Mouse (Mus musculus) hindbrain, embryonic 13.5 days (tissue): Measurements from ENCODE around the gene Kcnma1. TPM values are rescaled to one million over a fixed set of nuclear protein-coding genes. Genes with fewer than 3 reads are reported as not detected.

ENCODE experiments used
- ATAC-seq: fragments of 200-750 bp; cut with Nextera tagmentation; 2 replicates; pipeline ENCODE4 v1.8.0; 2017; ENCODE audit warnings: moderate TSS enrichment; ENCODE audit not compliant: low FRiP score
- H3K27ac ChIP-seq: fragments of 300-500 bp; sonication (generic); 2 replicates; pipeline ENCODE4 v1.5.1; 2015; ENCODE audit warnings: inconsistent platforms, mild to moderate bottlenecking, moderate library complexity
- H3K27me3 ChIP-seq: fragments of 300-500 bp; sonication (generic); 2 replicates; pipeline ENCODE4 v1.6.1; 2015; ENCODE audit warnings: mild to moderate bottlenecking, inconsistent platforms
- H3K36me3 ChIP-seq: fragments of 300-500 bp; sonication (generic); 2 replicates; pipeline ENCODE4 v1.6.1; 2015; ENCODE audit warnings: mild to moderate bottlenecking, inconsistent platforms
- H3K4me1 ChIP-seq: fragments of 300-500 bp; sonication (generic); replicated peaks from 2 replicates; pipeline ENCODE4 v1.6.1; 2015; ENCODE audit warnings: inconsistent platforms
- H3K4me2 ChIP-seq: fragments of 300-500 bp; sonication (generic); 2 replicates; pipeline ENCODE4 v1.6.1; 2015; ENCODE audit warnings: inconsistent platforms, mild to moderate bottlenecking, moderate library complexity
- H3K4me3 ChIP-seq: fragments of 300-500 bp; sonication (generic); 2 replicates; pipeline ENCODE4 v1.5.1; 2015; ENCODE audit warnings: mild to moderate bottlenecking, inconsistent platforms
- H3K9ac ChIP-seq: fragments of 300-500 bp; sonication (generic); 2 replicates; pipeline ENCODE4 v1.6.1; 2015; ENCODE audit warnings: mild to moderate bottlenecking, inconsistent platforms
- H3K9me3 ChIP-seq: fragments of 300-500 bp; sonication (generic); 2 replicates; pipeline ENCODE4 v1.6.1; 2016; ENCODE audit warnings: inconsistent platforms
- whole genome bisulfite sequencing: fragments of 180-500 bp; shearing (Covaris S2); methylation state at CpG from one replicate; pipeline ENCODE4 v1.1.7; 2015; 5-methylcytosine and 5-hydroxymethylcytosine counted together
- polyA plus RNA-seq: library from polyadenylated mRNA; unstranded; fragments of >200 nt; fragmentation: Nextera tagmentation; extraction: Ambion mirVana; gene quantifications from 2 replicates; pipeline ENCODE4 v1.2.1, GENCODE M21; 2015

Kcnma1 gene
- polyA plus RNA-seq, 1 experiment from 2014 or later, result 13.8 TPM

DNA sequence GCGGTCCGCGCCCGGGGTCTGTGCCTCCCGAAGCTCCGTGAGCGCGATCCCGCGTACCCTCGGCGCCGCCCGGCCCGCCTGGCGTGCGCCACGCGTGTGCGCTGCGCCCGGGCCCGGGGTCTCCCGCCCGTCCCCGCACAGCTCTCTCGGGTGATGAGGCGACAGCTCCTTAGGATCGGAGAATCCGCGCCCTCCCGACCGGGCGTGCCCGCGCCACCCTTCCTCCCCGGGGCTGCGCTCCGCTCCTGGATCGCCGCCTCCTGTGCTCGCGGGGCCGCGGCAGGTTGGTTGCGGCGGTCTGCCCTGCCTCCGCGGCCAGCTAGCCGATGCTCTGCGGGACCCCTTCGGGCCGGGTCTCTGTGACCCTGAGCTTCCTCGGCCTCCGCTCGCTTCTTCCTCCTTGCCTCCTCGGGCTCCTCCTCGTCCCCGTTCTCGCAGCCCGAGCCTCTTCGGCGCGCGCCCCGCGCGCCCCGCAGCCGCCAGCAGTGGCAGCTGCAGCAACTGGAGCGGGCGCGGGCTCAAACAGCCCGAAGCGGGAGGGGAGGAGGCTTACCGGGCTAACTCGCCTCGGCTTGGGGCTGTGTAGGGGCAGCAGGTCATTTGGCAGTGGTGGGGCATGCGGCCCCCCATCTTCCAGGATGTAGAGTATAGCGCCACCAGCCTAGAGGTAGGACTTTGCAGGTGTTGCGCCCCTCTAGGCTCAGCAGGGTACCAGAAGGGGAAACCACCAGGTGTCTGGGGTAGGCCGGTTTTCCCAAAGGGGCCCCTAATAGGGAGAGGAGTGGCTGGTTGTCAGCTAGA, 9.6 kb downstream of the Kcnma1 start:
- peaks cover 32% of the 10 kb centered on the region for H3K4me1 ChIP-seq
- H3K36me3 ChIP-seq, result no peaks in the 10 kb centered on the region
- H3K27me3 ChIP-seq, result peaks cover 54% of the 10 kb centered on the region
- ATAC-seq, result peak; percentile 73
- peak overlapping the region; percentile 94 for H3K27ac ChIP-seq
- H3K4me2 ChIP-seq, result peak overlapping the region; percentile 75
- no peaks in the 10 kb centered on the region for H3K9me3 ChIP-seq
- peak overlapping the region; percentile 82 for H3K4me3 ChIP-seq
- WGBS, result under 1% methylated on average over 77 of the region's 82 CpGs
- H3K9ac ChIP-seq, result peak overlapping the region; percentile 89

DNA sequence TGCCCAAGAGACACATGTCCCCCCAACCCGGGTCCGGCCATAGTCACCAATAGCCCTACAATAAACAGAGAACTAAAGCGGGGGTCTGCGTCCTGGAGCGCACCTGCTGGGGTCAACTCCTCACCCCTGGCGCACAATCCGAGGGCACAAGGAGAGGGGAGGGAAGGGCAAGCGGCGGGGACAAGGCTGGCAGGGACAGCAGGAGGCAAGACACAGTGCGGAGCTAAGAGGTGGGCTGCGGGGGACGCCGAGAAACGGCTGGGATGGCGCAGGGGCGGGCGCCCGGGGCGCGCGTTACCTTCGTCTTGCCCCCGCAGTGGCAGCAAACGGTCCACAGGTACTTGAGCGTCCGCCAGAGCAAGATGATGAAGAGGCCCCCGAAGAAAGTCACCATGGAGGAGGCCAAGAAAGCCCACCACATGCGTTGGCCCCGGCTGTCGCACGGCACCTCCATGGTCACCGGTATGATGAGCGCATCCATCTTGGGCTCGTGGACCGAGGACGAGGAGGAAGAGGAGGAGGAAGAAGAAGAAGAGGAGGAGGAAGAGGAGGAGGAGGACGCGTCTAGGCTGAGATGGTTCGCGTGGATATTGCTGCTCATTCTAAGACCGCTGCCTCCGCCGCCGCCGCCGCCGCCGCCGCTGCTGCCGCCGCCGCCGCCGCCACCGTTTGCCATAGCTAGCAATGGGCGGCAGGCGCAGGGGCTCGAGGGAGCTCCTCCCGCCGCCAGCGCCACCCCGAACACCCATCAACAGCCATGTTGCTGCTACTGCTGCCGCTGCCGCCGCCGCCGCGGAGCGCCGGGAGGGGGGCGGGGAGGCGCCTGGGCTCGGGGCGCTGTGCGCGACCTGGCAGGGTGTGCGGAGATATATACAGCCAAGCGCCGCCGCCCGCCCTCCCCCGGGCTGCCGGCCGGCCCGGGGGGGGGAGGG, 10.6 kb downstream of the Kcnma1 start:
- Histone ChIP-seq H3K4me1 (peaks cover 32% of the 10 kb centered on the region), H3K27me3 (peaks cover 54% of the 10 kb centered on the region), H3K4me3 (peak overlapping the region; percentile 82), H3K9ac (peak overlapping the region; percentile 89), H3K4me2 (peak overlapping the region; percentile 75), H3K27ac (peak overlapping the region; percentile 94), H3K9me3 (no peaks in the 10 kb centered on the region), H3K36me3 (no peaks in the 10 kb centered on the region)
- ATAC-seq, result peak; percentile 79
- WGBS, result 1% methylated on average over 40 of the region's 85 CpGs

DNA sequence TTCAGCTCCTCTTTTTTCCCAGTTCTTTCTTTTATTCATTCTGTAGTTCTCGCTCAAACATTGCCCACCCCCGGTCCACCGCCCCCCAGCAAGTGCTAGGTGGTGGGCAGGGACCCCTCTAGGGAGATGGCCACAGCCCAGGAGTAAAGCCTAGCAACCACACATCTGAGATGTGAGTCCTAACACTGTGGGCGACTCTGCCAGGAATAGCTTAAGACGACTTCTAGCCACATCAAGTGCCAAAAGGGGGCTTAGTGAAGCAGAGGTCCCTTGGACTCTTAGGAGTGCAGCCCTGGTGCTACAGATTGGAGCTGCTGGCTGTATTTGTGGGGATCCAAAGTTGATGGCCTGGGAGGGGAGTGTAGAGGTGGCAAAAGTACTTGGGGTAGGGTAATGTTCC, 11.6 kb downstream of the Kcnma1 start:
- H3K9ac ChIP-seq, result peak overlapping the region; percentile 89
- H3K4me1 ChIP-seq, result peaks cover 36% of the 10 kb centered on the region
- H3K36me3 ChIP-seq, result no peaks in the 10 kb centered on the region
- no peak overlapping the region for H3K27ac ChIP-seq
- no peaks in the 10 kb centered on the region for H3K9me3 ChIP-seq
- H3K4me3 ChIP-seq, result peak overlapping the region; percentile 82
- H3K4me2 ChIP-seq, result peak overlapping the region; percentile 75
- ATAC-seq, result no peak
- WGBS, result 60% methylated on average over 5 of the region's 5 CpGs
- H3K27me3 ChIP-seq, result peaks cover 54% of the 10 kb centered on the region

DNA sequence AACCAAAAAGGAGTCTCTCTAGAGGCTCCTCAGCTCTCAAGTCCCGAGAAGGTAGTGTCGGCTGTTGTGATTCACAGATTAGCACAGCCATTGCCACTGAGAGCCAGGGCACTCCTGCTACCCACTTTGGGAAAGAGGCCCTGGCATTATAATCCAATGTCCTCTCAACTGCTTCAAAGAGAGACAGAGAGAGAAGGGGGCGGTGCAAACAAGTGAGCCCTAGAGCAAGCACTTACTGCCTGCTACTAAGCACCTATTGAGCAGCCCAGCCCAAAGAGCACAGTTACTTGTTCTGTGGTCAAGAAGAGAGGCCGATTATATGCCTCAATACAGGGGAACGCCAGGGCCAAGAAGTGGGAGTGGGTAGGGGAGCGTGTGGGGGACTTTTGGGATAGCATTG, 16.4 kb downstream of the Kcnma1 start:
- H3K4me3 ChIP-seq, result no peak overlapping the region
- peaks cover 17% of the 10 kb centered on the region for H3K27me3 ChIP-seq
- H3K4me1 ChIP-seq, result peaks cover 18% of the 10 kb centered on the region
- H3K27ac ChIP-seq, result no peak overlapping the region
- no peak overlapping the region for H3K9ac ChIP-seq
- WGBS, result 89% methylated on average over 6 of the region's 6 CpGs
- no peak overlapping the region for H3K4me2 ChIP-seq
- no peaks in the 10 kb centered on the region for H3K9me3 ChIP-seq
- no peaks in the 10 kb centered on the region for H3K36me3 ChIP-seq
- no peak for ATAC-seq

DNA sequence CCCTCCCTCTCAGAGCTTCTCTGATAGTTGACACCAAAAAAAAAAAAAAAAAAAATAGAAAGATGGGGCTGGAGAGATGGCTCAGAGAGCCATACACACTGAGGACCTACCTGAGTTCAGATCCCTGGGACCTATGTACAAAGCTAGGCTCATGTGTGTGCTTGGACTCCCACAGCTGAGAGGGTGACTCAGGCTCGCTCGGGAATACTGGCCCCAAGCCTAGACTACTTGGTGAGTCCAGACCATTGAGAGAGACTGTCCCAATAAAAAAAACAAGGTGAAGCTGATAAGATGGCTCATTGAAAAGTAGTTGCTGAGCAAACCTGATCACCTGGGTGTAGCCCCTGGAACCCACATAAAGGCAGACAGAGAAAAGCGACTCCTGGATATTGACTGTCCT, 18.5 kb downstream of the Kcnma1 start:
- H3K27ac ChIP-seq, result no peak overlapping the region
- H3K9ac ChIP-seq, result no peak overlapping the region
- no peak overlapping the region for H3K4me3 ChIP-seq

DNA sequence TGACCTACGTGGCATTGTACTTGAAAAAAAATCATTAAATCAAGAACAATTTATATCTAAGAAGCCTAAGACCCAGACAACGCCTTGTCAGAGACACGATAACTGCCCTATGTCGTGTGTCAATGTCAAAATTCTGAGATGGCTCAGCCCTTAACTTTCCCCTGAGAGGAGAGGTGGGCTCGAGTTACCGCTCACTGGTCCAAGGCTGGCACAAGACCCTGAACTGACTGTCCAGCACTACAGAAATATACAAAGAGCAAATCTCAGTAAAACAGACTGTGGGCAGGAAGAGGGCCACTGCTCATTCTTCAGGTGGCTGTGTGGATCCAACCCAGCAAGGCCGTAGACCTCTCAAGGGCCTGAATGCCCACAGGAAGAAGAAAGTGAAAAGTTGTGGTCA, 23.4 kb downstream of the Kcnma1 start:
- H3K4me1 ChIP-seq, result no peaks in the 10 kb centered on the region; the same call in 1 of the 2 replicates
- H3K9ac ChIP-seq, result no peak overlapping the region
- no peaks in the 10 kb centered on the region for H3K27me3 ChIP-seq
- no peaks in the 10 kb centered on the region for H3K9me3 ChIP-seq
- no peak overlapping the region for H3K4me3 ChIP-seq
- WGBS, result 87% methylated on average over 7 of the region's 7 CpGs
- no peak overlapping the region for H3K27ac ChIP-seq
- H3K4me2 ChIP-seq, result no peak overlapping the region
- no peak for ATAC-seq
- H3K36me3 ChIP-seq, result no peaks in the 10 kb centered on the region

More for the DNA sequence above, 18.5 kb downstream of the Kcnma1 start:
- Histone ChIP-seq H3K4me2 (no peak overlapping the region), H3K27me3 (peaks cover under 1% of the 10 kb centered on the region), H3K36me3 (no peaks in the 10 kb centered on the region), H3K4me1 (0 out of 2 replicates have a peak, but pooled peaks cover 4% of the 10 kb centered on the region), H3K9me3 (no peaks in the 10 kb centered on the region)
- 90% methylated on average over 3 of the region's 3 CpGs for WGBS
- no peak for ATAC-seq

DNA sequence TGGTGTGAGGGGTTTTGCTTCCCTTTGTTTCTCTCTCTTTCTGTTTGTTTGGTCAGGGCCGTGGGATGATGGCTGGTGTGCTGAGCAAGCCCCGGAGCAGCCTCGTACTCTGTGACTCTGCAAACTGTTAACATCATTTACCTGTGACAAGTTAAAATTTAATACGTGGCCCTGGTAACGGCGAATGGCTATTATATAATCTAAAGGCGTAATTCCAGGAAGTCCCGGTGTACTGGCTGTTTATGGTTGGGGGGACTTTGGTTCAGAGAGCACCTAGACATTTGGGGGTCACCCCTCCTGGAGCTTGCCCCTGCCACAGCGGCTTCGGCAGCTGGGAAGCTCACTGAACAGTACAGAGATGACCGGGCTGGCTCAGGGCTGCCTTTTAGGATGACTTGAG, 24.6 kb downstream of the Kcnma1 start:
- no peak overlapping the region for H3K27ac ChIP-seq
- no peaks in the 10 kb centered on the region for H3K9me3 ChIP-seq

DNA sequence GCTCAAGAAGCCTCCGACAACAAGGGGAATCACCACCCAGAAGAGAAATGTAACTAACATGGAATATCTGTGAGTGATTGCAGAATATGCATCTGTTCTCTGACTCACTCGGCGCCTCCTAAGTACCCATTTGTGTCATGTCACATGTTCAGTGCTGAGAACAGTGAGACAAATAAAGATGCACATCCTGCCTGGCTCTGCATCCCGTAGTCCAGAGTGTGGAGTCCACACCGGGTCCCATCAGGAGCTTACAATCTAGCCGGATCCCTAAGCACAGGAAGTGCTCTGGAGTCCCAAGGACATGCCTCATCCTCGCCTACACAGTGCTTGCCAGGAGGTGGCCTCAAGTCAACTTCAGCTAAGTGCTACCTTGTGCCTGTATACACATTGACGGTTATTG, 32.1 kb downstream of the Kcnma1 start:
- H3K4me2 ChIP-seq, result no peak overlapping the region
- no peak overlapping the region for H3K4me3 ChIP-seq
- no peaks in the 10 kb centered on the region for H3K36me3 ChIP-seq
- no peaks in the 10 kb centered on the region for H3K9me3 ChIP-seq
- 94% methylated on average over 8 of the region's 8 CpGs for WGBS
- no peak for ATAC-seq
- H3K9ac ChIP-seq, result no peak overlapping the region
- H3K4me1 ChIP-seq, result 0 out of 2 replicates have a peak, but pooled peaks cover 6% of the 10 kb centered on the region
- no peak overlapping the region for H3K27ac ChIP-seq
- no peaks in the 10 kb centered on the region for H3K27me3 ChIP-seq

More for the DNA sequence above, 24.6 kb downstream of the Kcnma1 start:
- H3K27me3 ChIP-seq, result no peaks in the 10 kb centered on the region
- ATAC-seq, result no peak
- no peaks in the 10 kb centered on the region for H3K36me3 ChIP-seq
- H3K4me1 ChIP-seq, result no peaks in the 10 kb centered on the region; the same call in 1 of the 2 replicates
- no peak overlapping the region for H3K9ac ChIP-seq
- H3K4me3 ChIP-seq, result no peak overlapping the region
- no peak overlapping the region for H3K4me2 ChIP-seq
- WGBS, result 81% methylated on average over 11 of the region's 11 CpGs

DNA sequence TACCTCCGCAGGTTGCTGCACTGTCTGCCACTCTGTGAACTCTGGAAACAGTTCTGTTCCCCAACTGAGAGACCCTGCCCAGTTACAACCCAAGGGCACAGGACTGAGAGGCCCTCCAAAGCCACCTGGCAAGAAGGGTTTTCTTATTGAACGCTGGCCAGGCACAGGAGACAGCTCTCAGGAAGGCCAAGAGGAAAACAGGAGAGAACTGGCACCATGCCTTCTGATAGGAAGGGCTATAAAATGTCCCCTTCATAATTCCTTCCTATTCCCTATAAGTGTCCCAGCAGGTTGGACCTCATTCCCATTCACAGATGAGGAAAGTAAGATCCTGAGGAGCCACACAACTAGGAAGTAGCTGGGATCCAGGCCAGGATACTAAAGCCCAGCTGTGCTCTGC, 39.6 kb downstream of the Kcnma1 start:
- H3K4me1 ChIP-seq, result no peaks in the 10 kb centered on the region

DNA sequence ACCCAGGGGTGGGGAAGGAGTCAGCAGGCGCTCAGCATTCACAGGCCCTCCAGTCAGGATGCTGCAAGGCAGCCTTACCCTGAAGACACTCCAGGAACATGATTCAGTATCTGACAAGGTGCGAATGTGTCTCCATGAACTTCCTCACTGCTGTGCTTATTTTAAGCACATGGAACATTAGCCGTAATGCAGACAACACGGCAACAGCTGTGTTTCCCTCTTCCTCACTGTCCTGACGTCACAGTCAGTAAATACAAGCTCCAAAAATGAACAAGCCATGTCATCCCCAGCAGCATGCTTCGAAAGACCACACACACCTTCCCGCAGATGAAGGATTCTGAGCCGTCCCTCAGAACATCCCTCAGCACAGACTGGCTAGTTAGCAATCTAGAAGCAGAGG, 47.8 kb downstream of the Kcnma1 start:
- WGBS, result 86% methylated on average over 8 of the region's 8 CpGs
- no peaks in the 10 kb centered on the region for H3K9me3 ChIP-seq
- H3K4me1 ChIP-seq, result peaks cover 3% of the 10 kb centered on the region; the same call in 1 of the 2 replicates
- H3K4me3 ChIP-seq, result no peak overlapping the region
- H3K27ac ChIP-seq, result no peak overlapping the region
- no peak for ATAC-seq
- H3K36me3 ChIP-seq, result no peaks in the 10 kb centered on the region
- no peak overlapping the region for H3K4me2 ChIP-seq
- H3K27me3 ChIP-seq, result no peaks in the 10 kb centered on the region
- H3K9ac ChIP-seq, result no peak overlapping the region

More for the DNA sequence above, 39.6 kb downstream of the Kcnma1 start:
- Histone ChIP-seq H3K4me2 (no peak overlapping the region), H3K27me3 (no peaks in the 10 kb centered on the region), H3K9me3 (no peaks in the 10 kb centered on the region), H3K36me3 (no peaks in the 10 kb centered on the region), H3K4me3 (no peak overlapping the region), H3K27ac (no peak overlapping the region), H3K9ac (no peak overlapping the region)
- ATAC-seq, result no peak
- 93% methylated on average over 2 of the region's 2 CpGs for WGBS

DNA sequence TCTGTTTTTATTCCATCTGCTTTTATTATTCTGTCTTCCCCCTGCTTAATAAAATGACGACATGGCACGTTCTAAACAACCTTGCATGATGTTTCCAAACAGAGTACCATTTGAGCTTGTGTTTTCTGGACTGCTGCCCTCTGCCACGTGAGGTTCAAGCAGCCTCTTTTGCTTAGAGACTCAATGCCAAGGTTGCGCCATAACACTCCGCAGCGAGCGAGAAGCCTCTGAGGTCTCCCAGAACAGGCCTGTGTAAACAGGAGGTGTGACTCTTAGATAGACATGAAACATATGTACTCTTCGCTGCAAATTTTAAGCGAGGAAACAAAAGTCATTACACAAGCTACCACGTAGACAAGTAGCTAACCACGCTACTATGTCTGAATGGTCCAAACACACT, 55.2 kb downstream of the Kcnma1 start:
- 91% methylated on average over 11 of the region's 11 CpGs for WGBS
- Histone ChIP-seq H3K4me2 (no peak overlapping the region), H3K4me3 (no peak overlapping the region), H3K27ac (no peak overlapping the region), H3K9me3 (no peaks in the 10 kb centered on the region), H3K27me3 (no peaks in the 10 kb centered on the region), H3K9ac (no peak overlapping the region), H3K36me3 (no peaks in the 10 kb centered on the region), H3K4me1 (no peaks in the 10 kb centered on the region)
- ATAC-seq, result no peak

DNA sequence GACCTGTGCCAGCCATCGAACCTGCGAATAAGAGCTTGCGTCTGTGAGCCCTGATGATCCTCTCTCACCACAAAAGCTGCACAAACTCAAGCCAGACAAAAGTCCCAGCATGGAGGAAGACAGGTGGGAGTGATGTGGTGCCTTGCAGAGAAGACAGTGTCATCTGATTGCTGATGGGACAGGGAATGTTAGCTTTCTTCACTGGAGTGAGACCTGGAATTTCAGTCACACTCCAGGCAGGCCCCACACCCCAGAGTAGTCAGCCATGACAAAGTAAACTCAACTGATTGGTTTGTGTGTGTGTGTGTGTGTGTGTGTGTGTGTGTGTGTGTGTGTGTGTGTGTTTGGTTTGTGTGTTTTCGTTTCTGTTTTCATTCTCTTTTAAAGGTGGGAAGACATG, 57.0 kb downstream of the Kcnma1 start:
- no peak for ATAC-seq
- H3K4me2 ChIP-seq, result no peak overlapping the region
- H3K27me3 ChIP-seq, result no peaks in the 10 kb centered on the region
- H3K27ac ChIP-seq, result no peak overlapping the region
- H3K4me3 ChIP-seq, result no peak overlapping the region
- H3K9me3 ChIP-seq, result no peaks in the 10 kb centered on the region
- no peaks in the 10 kb centered on the region for H3K4me1 ChIP-seq
- no peaks in the 10 kb centered on the region for H3K36me3 ChIP-seq
- WGBS, result 91% methylated on average over 4 of the region's 4 CpGs
- H3K9ac ChIP-seq, result no peak overlapping the region
